Mouse (Mus musculus): ENCODE results near the gene Nt5dc2.

GRCm38 (mm10) chr14:31168425-31168824 is 37.6 kb downstream of the Nt5dc2 start, which contains the start of gene Stab1:
- TF ChIP-seq POLR2A (IDR thresholded peaks at IDR 0.05; ENCODE audit: low read depth, low read length) = no peak
- TF ChIP-seq CTCF (IDR thresholded peaks at IDR 0.05; ENCODE audit: extremely low read depth, insufficient read length, insufficient replicate concordance, low read depth, low read length) = no peak
